Mouse (Mus musculus) liver, adult 2 months (tissue): ENCODE data around the gene Usp8. TPM values are rescaled to one million over a fixed set of nuclear protein-coding genes. Genes with fewer than 3 reads are reported as not detected.

Source experiments
- DNase-seq: peaks from one replicate; pipeline ENCODE4 v3.0.0-alpha.2; 2011; ENCODE audit warnings: low read depth, low spot score; ENCODE audit errors: extremely low read depth
- H3K27ac ChIP-seq: fragments of 200-500 bp; replicated peaks from 2 replicates; pipeline ENCODE4 v1.5.1; 2012; ENCODE audit warnings: low read depth, mild to moderate bottlenecking, control low read depth, inconsistent platforms, low read length; ENCODE audit not compliant: insufficient read depth
- H3K27me3 ChIP-seq: fragments of 200-500 bp; 2 replicates; pipeline ENCODE4 v1.6.1; 2012; ENCODE audit warnings: mild to moderate bottlenecking, moderate library complexity, low read length, inconsistent platforms; ENCODE audit not compliant: control insufficient read depth, insufficient read depth
- H3K36me3 ChIP-seq: fragments of 200-500 bp; 2 replicates; pipeline ENCODE4 v1.6.1; 2012; ENCODE audit warnings: low read length, inconsistent platforms; ENCODE audit not compliant: control insufficient read depth, insufficient read depth
- H3K4me1 ChIP-seq: fragments of 200-500 bp; 2 replicates; pipeline ENCODE4 v1.6.1; 2011; ENCODE audit warnings: low read length; ENCODE audit not compliant: control insufficient read depth, insufficient read depth
- H3K4me3 ChIP-seq: fragments of 200-500 bp; 2 replicates; pipeline ENCODE4 v1.5.1; 2011; ENCODE audit warnings: low read depth, mild to moderate bottlenecking, control low read depth, low read length, moderate library complexity; ENCODE audit not compliant: insufficient read depth
- H3K79me2 ChIP-seq: fragments of 200-500 bp; 2 replicates; pipeline ENCODE4 v1.6.1; 2012; ENCODE audit warnings: inconsistent platforms, mild to moderate bottlenecking, low read length, moderate library complexity; ENCODE audit not compliant: control insufficient read depth, insufficient read depth
- H3K9ac ChIP-seq: fragments of 200-500 bp; 2 replicates; pipeline ENCODE4 v1.6.1; 2012; ENCODE audit warnings: low read depth, mild to moderate bottlenecking, control low read depth, inconsistent platforms, low read length
- CTCF ChIP-seq: fragments of 200-500 bp; IDR thresholded peaks from 2 replicates; pipeline ENCODE4 v1.5.1; 2011; ENCODE audit warnings: low read depth, low read length, control low read depth
- POLR2A ChIP-seq: fragments of 200-500 bp; IDR thresholded peaks from 2 replicates; pipeline ENCODE4 v1.6.1; 2011; ENCODE audit warnings: low read length, control low read depth; ENCODE audit not compliant: insufficient read depth; ENCODE audit errors: extremely low read depth
- WGBS: fragments of 180-500 bp; shearing (Covaris S2); methylation state at CpG from one replicate; pipeline ENCODE4 v1.1.7; 2018; 5-methylcytosine and 5-hydroxymethylcytosine counted together
- polyA plus RNA-seq: library from polyadenylated mRNA; depleted of rRNA; stranded (reverse); fragments of >200 nt; gene quantifications from 2 replicates; pipeline ENCODE4 v1.2.3, GENCODE M21; 2012
- total RNA-seq: library from RNA; depleted of rRNA; stranded (reverse); fragments of >200 nt; gene quantifications from 2 replicates; pipeline ENCODE4 v1.2.3, GENCODE M21; 2014

The Usp8 gene
- total and polyA plus RNA-seq, 2 experiments = 12.5 to 26.1 TPM

- DNase-seq = no peak
- peaks cover 7% of the 10 kb centered on the region; the same call in 1 of the 2 replicates for H3K4me1 ChIP-seq
- H3K36me3 ChIP-seq = peaks cover 3% of the 10 kb centered on the region
- H3K4me3 ChIP-seq = no peak overlapping the region
- no peak overlapping the region for H3K27ac ChIP-seq
- no peak overlapping the region for H3K9ac ChIP-seq
- TF ChIP-seq POLR2A (no peak), CTCF (no peak)
- H3K27me3 ChIP-seq = no peaks in the 10 kb centered on the region
- peaks cover 16% of the 10 kb centered on the region; the same call in 1 of the 2 replicates for H3K79me2 ChIP-seq
Observed at GRCm38 (mm10) chr2:126712950-126713349, 5.8 kb downstream of the Usp8 start.

GRCm38 (mm10) chr2:126729207-126729606 is 22.1 kb downstream of the Usp8 start:
- no peaks in the 10 kb centered on the region for H3K27me3 ChIP-seq
- no peak overlapping the region for H3K4me3 ChIP-seq
- peak overlapping the region; percentile 22 for H3K27ac ChIP-seq
- peaks cover 42% of the 10 kb centered on the region for H3K36me3 ChIP-seq
- no peak overlapping the region for H3K9ac ChIP-seq
- 30% methylated on average over 4 of the region's 4 CpGs for WGBS
- peak; percentile 97 for DNase-seq
- H3K4me1 ChIP-seq = no peaks in the 10 kb centered on the region; the same call in 1 of the 2 replicates
- H3K79me2 ChIP-seq = peaks cover 2% of the 10 kb centered on the region; the same call in 1 of the 2 replicates
- TF ChIP-seq CTCF (no peak), POLR2A (no peak)

DNA sequence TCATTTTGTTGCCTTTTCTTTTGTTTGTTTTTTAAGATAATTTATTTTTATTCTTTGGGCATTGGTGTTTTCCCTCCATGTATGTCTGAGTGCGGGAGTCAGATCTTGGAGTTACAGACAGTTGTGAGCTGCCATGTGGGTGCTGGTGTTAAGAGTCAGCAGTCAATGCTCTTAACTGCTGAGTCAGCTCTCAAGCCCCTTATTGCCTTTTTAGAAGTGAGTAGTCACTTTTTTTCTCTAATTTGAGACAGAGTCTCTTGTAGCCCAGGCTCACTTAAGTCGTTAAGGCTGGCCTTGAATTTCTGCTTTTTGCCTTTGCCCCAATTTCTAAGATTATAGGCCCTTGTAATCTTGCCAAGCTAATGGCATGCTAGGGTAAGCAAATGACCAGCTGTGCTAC is 23.4 kb downstream of the Usp8 start:
- no peaks in the 10 kb centered on the region for H3K27me3 ChIP-seq
- H3K4me1 ChIP-seq = no peaks in the 10 kb centered on the region; the same call in 1 of the 2 replicates
- DNase-seq = no peak
- H3K27ac ChIP-seq = no peak overlapping the region
- no peak overlapping the region for H3K4me3 ChIP-seq
- H3K9ac ChIP-seq = no peak overlapping the region
- H3K79me2 ChIP-seq = peaks cover 2% of the 10 kb centered on the region; the same call in 1 of the 2 replicates
- 79% methylated on average over 2 of the region's 2 CpGs for WGBS
- TF ChIP-seq POLR2A (no peak), CTCF (no peak)
- peaks cover 48% of the 10 kb centered on the region for H3K36me3 ChIP-seq

DNA sequence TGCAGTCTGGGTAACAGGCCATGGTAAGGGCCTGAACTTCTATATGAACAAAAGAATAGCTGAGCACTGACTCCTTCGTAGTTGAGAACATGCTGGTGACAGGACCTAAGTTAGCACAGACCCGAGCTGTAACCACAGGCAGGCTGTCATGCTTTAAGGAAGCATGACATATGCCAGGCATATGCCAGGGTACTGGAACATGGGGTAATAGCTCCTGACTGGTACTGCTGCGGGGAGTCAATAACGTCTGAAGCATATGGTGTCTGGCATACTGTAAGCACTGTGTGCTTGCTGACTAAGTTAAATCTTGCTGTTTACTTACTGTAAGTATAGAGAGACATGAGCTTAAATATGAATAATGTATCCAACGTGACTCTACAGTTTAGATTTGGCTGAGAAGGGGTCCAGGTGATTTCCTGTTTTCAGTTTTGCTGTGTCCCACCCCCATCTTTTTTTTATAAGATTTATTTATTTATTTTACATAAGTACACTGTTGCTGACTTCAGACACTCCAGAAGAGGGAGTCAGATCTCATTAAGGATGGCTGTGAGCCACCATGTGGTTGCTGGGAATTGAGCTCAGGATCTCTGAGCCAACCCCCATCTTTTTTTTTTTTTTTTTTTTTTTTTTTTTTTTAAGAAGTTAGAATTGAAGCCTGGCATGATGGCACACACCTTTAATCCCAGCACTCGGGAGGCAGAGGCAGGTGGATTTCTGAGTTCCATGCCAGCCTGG is 28.4 kb downstream of the Usp8 start:
- H3K36me3 ChIP-seq = peaks cover 55% of the 10 kb centered on the region
- no peaks in the 10 kb centered on the region; the same call in 1 of the 2 replicates for H3K79me2 ChIP-seq
- no peak overlapping the region for H3K27ac ChIP-seq
- no peaks in the 10 kb centered on the region for H3K27me3 ChIP-seq
- no peak overlapping the region for H3K9ac ChIP-seq
- no peak for DNase-seq
- WGBS = 94% methylated on average over 6 of the region's 6 CpGs
- no peak overlapping the region for H3K4me3 ChIP-seq
- no peaks in the 10 kb centered on the region for H3K4me1 ChIP-seq
- no peak for TF ChIP-seq POLR2A

DNA sequence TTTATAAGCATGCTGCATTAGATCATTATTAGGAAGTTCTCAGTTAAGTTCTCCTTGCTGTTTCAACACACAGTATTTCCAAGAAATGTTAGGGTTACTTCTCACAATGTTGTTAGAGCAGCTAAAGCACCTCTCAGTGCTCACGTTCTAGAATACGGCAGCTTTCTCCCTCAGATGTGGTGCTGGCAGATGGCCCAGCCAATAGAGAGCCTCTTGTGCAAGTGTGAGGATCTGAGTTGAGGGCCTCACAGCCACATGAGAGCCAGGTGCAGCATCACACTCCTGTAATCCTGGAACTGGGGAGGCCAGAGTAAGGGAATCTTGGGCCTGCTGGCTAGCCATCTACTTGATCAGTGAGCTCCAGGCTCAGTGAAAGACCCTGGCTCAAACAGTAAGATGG is 33.2 kb downstream of the Usp8 start:
- DNase-seq = no peak
- Histone ChIP-seq H3K79me2 (no peaks in the 10 kb centered on the region), H3K27ac (no peak overlapping the region), H3K9ac (no peak overlapping the region), H3K27me3 (no peaks in the 10 kb centered on the region), H3K4me3 (no peak overlapping the region), H3K4me1 (no peaks in the 10 kb centered on the region), H3K36me3 (peaks cover 47% of the 10 kb centered on the region)
- WGBS = 73% methylated on average over 2 of the region's 2 CpGs
- TF ChIP-seq CTCF (no peak), POLR2A (no peak)

- 94% methylated on average over 5 of the region's 5 CpGs for WGBS
- Histone ChIP-seq H3K27ac (no peak overlapping the region), H3K4me3 (no peak overlapping the region), H3K36me3 (peaks cover 51% of the 10 kb centered on the region), H3K4me1 (no peaks in the 10 kb centered on the region), H3K9ac (no peak overlapping the region), H3K27me3 (no peaks in the 10 kb centered on the region), H3K79me2 (no peaks in the 10 kb centered on the region)
- no peak for DNase-seq
- TF ChIP-seq CTCF (no peak), POLR2A (no peak)
Observed at GRCm38 (mm10) chr2:126743389-126743788, 36.3 kb downstream of the Usp8 start.
